Mouse (Mus musculus): ENCODE results near the gene Ntrk2. TPM values are rescaled to one million over a fixed set of nuclear protein-coding genes. Genes with fewer than 3 reads are reported as not detected.
A peak's percentile ranks its signal among the peaks of the same experiment; 100 is the strongest.
"Not testable (repeated sequence)": the region's sequence is repeated elsewhere in the genome, so short reads cannot be mapped to it uniquely, and the experiment has no call there.

Ntrk2 gene
- polyA plus RNA-seq, 1 experiment: 204 TPM

DNA sequence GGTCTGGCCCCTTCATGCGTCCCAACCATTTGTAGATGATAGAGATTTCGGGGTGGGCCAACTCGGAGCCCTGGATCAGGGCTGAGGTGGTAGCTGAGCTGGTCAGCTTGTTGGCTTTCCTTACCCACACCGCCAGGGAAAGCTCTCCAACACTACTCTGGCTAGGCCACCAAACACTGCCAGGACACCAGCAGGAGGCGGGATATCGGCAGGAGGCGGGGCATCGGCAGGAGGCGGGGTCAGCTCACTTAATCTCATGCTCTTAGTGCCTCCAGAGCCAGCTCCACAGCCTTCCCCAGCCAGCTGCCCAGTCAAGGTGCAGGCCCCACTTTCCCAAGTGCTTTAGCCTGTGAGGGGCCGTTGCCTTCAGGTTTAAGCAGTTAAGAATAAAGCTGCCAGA, 293.7 kb downstream of the Ntrk2 start:
- Histone ChIP-seq H3K4me3 (ENCODE audit: insufficient read depth, low read depth, low read length) (no peak overlapping the region), H3K4me1 (ENCODE audit: control insufficient read depth, insufficient read depth, low read length) (peaks cover 8% of the 10 kb centered on the region), H3K27ac (ENCODE audit: insufficient read depth, low read depth, low read length) (no peak overlapping the region)
- WGBS: 56% methylated on average over 10 of the region's 10 CpGs
- no peak for TF ChIP-seq POLR2A (IDR thresholded peaks at IDR 0.05; ENCODE audit: insufficient read depth, low read depth, low read length)
- TF ChIP-seq CTCF (IDR thresholded peaks at IDR 0.05; ENCODE audit: insufficient read depth, low read depth, low read length): no peak

DNA sequence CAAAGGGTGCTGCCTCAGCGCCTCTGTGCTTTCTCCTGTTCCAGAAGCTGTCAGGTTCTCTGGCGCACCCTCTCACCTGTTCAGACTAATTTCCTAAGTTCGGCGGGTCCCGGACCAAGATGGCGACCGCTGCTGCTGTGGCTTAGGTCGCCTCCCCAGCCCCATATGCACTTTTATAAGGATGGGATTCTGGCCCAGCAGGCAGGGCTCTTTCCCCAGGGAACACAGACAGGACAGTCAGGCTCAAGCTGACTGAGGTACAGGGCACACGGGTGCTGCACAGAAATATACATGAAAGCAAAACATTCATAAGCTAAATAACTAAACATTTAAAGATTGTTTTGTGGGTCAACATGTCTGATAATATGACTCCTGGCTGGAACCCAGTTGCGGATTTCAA, 301.4 kb downstream of the Ntrk2 start:
- WGBS: 95% methylated on average over 10 of the region's 10 CpGs
- H3K4me1 ChIP-seq (ENCODE audit: control insufficient read depth, insufficient read depth, low read length); H3K4me3 ChIP-seq (ENCODE audit: insufficient read depth, low read depth, low read length); H3K27ac ChIP-seq (ENCODE audit: insufficient read depth, low read depth, low read length): not testable (repeated sequence)

DNA sequence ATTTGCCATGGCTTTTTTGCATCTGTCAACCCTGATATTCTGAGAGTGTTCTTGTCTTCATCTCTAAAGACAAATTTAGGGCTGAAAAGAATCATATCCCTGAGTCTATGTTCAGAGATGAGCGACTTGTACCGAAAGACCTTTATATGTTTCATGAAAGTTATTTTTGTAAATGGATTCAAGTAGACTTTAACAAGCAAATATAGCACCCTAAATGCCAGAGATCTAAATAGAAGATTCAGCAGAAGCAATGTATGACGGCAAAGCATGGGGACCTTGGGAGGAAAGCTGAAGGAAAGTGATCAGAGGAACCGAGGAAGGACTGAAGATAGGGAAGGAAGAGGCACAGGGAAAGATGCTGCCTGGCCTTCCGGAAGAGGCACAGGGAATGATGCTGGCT, 303.7 kb downstream of the Ntrk2 start:
- no peak for TF ChIP-seq POLR2A (IDR thresholded peaks at IDR 0.05; ENCODE audit: insufficient read depth, low read depth, low read length)
- TF ChIP-seq CTCF (IDR thresholded peaks at IDR 0.05; ENCODE audit: insufficient read depth, low read depth, low read length): no peak

GRCm38 (mm10) chr13:59114684-59115083, 308.3 kb downstream of the Ntrk2 start:
- Histone ChIP-seq H3K27ac (ENCODE audit: insufficient read depth, low read depth, low read length) (no peak overlapping the region), H3K4me1 (ENCODE audit: control insufficient read depth, insufficient read depth, low read length) (peaks cover 4% of the 10 kb centered on the region; the same call in 1 of the 2 replicates), H3K4me3 (ENCODE audit: insufficient read depth, low read depth, low read length) (no peak overlapping the region)
- TF ChIP-seq POLR2A (IDR thresholded peaks at IDR 0.05; ENCODE audit: insufficient read depth, low read depth, low read length): no peak
- TF ChIP-seq CTCF (IDR thresholded peaks at IDR 0.05; ENCODE audit: insufficient read depth, low read depth, low read length): no peak
- WGBS: 100% methylated on average over 1 of the region's 1 CpGs

More for the DNA sequence above, 303.7 kb downstream of the Ntrk2 start:
- Histone ChIP-seq H3K27ac (ENCODE audit: insufficient read depth, low read depth, low read length) (no peak overlapping the region), H3K4me3 (ENCODE audit: insufficient read depth, low read depth, low read length) (no peak overlapping the region), H3K4me1 (ENCODE audit: control insufficient read depth, insufficient read depth, low read length) (peaks cover 5% of the 10 kb centered on the region; the same call in 1 of the 2 replicates)
- 79% methylated on average over 5 of the region's 5 CpGs for WGBS

DNA sequence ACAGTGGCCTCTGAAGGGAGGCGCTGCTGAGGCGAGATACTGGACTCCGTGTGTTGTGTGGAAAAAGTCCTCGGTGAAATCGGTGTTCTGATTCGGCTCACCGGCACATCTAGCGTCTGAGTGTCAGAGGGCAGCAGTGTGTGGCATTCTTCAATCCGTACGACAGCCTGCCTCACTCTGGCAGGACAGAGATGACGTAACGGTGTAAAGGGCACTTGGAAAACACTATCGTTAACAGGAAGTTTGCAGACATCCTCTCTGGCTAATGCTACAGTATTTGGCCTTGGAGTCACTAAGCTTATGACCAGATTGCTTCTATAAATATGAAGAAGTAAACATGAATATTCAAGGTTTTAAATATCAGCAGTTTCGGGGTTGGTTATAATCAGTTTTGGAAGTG, 309.2 kb downstream of the Ntrk2 start:
- Histone ChIP-seq H3K27ac (ENCODE audit: insufficient read depth, low read depth, low read length) (no peak overlapping the region), H3K4me3 (ENCODE audit: insufficient read depth, low read depth, low read length) (no peak overlapping the region), H3K4me1 (ENCODE audit: control insufficient read depth, insufficient read depth, low read length) (peaks cover 2% of the 10 kb centered on the region; the same call in 1 of the 2 replicates)
- TF ChIP-seq POLR2A (IDR thresholded peaks at IDR 0.05; ENCODE audit: insufficient read depth, low read depth, low read length) (no peak), CTCF (IDR thresholded peaks at IDR 0.05; ENCODE audit: insufficient read depth, low read depth, low read length) (no peak)
- 95% methylated on average over 14 of the region's 14 CpGs for WGBS

- 86% methylated on average over 5 of the region's 5 CpGs for WGBS
- H3K4me1 ChIP-seq (ENCODE audit: control insufficient read depth, insufficient read depth, low read length): peaks cover 2% of the 10 kb centered on the region; the same call in 1 of the 2 replicates
- TF ChIP-seq CTCF (IDR thresholded peaks at IDR 0.05; ENCODE audit: insufficient read depth, low read depth, low read length): peak; percentile 21; the same call in 1 of the 2 replicates
- TF ChIP-seq POLR2A (IDR thresholded peaks at IDR 0.05; ENCODE audit: insufficient read depth, low read depth, low read length): no peak
These were observed 310.9 kb downstream of the Ntrk2 start for GRCm38 (mm10) chr13:59117233-59117632.

DNA sequence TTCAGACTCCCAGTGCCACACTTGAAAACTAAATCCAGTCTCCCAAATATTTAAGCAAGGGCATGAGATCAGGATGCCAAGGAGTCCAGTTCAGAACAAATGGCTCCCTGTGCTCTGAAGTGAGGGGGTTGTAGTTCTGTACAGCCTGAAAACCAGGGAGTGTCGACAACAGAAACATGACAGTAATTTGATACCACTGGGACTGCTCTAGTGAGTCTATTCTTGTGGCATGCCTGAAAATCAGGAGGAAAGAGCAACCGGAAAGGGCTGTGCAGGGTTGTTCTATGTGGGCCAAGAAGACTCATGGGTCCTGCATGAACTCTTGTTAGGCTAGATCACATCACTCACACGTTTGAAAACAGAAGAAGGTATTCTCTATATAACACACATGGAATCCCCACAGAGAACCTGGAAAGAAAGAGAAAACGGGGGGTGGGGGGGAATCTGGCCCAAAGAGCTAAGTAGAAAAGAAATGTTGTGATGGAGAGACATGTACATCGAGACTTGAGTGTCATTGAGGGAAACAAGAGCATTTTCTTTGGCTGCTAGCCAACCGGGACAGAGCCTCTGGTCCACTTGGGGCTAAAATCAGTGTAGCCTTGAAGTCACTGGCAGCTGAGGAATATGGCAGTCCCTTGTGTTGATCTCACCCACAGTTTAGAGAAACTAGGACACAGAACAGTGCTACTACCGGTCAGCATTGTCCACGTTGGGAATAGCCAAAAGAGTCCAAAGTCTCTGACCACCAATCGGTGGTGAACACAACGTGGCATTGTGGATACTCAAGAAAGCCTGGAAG, 313.4 kb downstream of the Ntrk2 start:
- no peak for TF ChIP-seq CTCF (IDR thresholded peaks at IDR 0.05; ENCODE audit: insufficient read depth, low read depth, low read length)
- Histone ChIP-seq H3K4me1 (ENCODE audit: control insufficient read depth, insufficient read depth, low read length) (peaks cover 2% of the 10 kb centered on the region; the same call in 1 of the 2 replicates), H3K4me3 (ENCODE audit: insufficient read depth, low read depth, low read length) (no peak overlapping the region), H3K27ac (ENCODE audit: insufficient read depth, low read depth, low read length) (no peak overlapping the region)
- WGBS: 61% methylated on average over 10 of the region's 10 CpGs

More at GRCm38 (mm10) chr13:59117233-59117632, 310.9 kb downstream of the Ntrk2 start:
- no peak overlapping the region for H3K27ac ChIP-seq (ENCODE audit: insufficient read depth, low read depth, low read length)
- H3K4me3 ChIP-seq (ENCODE audit: insufficient read depth, low read depth, low read length): no peak overlapping the region

DNA sequence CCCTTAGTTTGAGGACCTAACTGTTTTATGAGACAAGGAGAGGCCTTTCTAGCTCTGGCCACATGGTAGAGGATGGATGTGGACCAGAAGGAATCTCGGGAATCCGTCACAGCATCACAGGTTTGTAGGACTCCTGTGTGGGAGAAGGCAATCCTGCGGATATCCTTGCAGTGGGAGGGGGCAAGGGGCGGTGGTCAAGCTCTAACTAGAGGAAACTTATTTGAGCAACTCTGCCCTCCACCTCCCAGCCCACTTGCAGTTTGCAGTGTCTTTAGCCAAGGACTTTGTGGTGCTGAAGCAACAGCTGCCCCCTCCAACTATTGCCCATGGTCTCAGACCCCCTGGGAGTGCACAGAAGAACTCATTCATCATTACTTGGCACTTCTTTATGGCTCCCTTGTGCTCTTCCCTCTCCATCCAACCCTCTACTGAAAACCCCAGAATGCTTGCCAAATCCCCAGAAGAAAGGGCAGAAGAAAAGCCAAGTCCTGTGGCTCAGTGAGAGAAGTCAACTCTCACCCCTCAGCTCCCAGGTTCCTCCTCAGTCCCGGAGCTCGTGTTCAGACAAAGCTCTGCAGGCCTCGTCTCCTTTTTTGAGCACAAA, 336.9 kb downstream of the Ntrk2 start:
- TF ChIP-seq CTCF (IDR thresholded peaks at IDR 0.05; ENCODE audit: insufficient read depth, low read depth, low read length) (no peak), POLR2A (IDR thresholded peaks at IDR 0.05; ENCODE audit: insufficient read depth, low read depth, low read length) (no peak)
- WGBS: 55% methylated on average over 7 of the region's 7 CpGs
- Histone ChIP-seq H3K27ac (ENCODE audit: insufficient read depth, low read depth, low read length) (0 out of 2 replicates have a peak overlapping the region, but pooled peaks have one; percentile 64), H3K4me1 (ENCODE audit: control insufficient read depth, insufficient read depth, low read length) (peaks cover 23% of the 10 kb centered on the region), H3K4me3 (ENCODE audit: insufficient read depth, low read depth, low read length) (no peak overlapping the region)

GRCm38 (mm10) chr13:59144321-59144856, 338.0 kb downstream of the Ntrk2 start:
- Histone ChIP-seq H3K27ac (ENCODE audit: insufficient read depth, low read depth, low read length) (peak overlapping the region; percentile 64), H3K4me1 (ENCODE audit: control insufficient read depth, insufficient read depth, low read length) (peaks cover 27% of the 10 kb centered on the region), H3K4me3 (ENCODE audit: insufficient read depth, low read depth, low read length) (no peak overlapping the region)
- TF ChIP-seq POLR2A (IDR thresholded peaks at IDR 0.05; ENCODE audit: insufficient read depth, low read depth, low read length) (no peak), CTCF (IDR thresholded peaks at IDR 0.05; ENCODE audit: insufficient read depth, low read depth, low read length) (no peak)
- 28% methylated on average over 11 of the region's 11 CpGs for WGBS

All from olfactory bulb, adult 2 months (tissue).